Mouse (Mus musculus) thymus, postnatal 0 days (tissue): ENCODE results near the gene Olfr1465. TPM values are rescaled to one million over a fixed set of nuclear protein-coding genes. Genes with fewer than 3 reads are reported as not detected.

Experiments
- DNase-seq: peaks from one replicate; pipeline ENCODE4 v3.0.0-alpha.2; 2015; ENCODE audit warnings: low spot score
- polyA plus RNA-seq: library from polyadenylated mRNA; unstranded; fragments of >200 nt; fragmentation: Nextera tagmentation; extraction: Ambion mirVana; gene quantifications from 2 replicates; pipeline ENCODE4 v1.2.1, GENCODE M21; 2015

Gene Olfr1465
- polyA plus RNA-seq: not detected in 2 replicates

DNA sequence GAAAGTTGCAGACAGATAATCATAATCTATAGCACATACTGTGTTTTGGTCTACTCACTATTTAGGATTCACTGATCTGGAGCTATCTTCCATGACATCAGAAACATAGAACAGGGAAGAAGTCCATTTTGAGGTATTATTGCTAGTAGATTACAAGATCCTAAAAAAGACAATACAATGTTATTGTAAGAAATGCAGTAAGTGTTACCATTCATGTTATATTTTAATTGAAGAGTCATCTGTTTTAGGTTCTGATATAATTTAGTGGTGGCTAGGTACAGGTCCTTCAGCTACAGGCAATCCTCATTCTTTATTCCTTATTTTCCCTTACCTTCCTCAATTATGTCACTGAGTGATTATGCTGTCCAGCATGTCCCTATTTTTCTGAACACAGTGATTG lies at the start of gene Olfr1465:
Gene Olfr1465 (minus strand): TSS at position 101 of the 400 bp plus-strand sequence.
- no peak for DNase-seq

DNA sequence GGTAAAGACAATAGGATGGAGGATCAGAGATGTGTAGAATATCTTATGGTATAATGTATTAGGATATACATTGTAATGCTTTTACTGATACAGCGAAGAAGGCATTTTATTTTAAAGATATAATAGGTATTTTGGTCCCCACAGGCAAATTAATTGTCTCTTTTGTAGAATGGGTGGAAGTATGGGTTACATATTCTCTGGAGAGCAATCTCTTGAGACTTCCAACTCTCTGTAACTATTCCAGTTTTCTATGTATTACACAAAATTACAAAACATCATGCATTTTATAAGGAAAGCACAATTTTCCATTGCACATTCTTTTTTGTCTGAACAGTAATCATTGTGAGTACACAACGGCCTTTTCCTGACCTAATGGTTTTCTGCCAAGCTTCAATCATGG lies 46.6 kb upstream of the Olfr1465 start, which contains the start of gene Olfr1467:
Gene Olfr1467 (plus strand): TSS at position 301 of the 400 bp plus-strand sequence.
- DNase-seq: no peak

DNA sequence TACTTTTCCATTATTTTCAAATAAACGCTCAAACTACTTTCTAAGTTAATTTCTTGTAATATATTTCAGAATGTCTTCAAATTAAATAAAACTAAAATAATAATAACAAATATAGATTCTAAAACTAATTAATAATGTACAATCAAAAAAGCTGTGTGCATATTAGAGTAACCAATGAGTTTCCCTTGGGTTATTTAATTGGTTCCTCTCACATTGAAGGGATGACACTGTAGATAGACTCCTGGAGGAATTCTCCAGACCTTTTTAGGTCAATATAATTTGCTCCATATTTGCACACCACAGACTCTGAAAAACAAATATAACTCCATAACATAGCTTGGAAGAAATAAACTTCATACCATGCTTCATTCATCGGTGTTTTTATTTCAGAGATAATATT lies 23.2 kb upstream of the Olfr1465 start, which contains the start of gene Olfr1466:
Gene Olfr1466 (plus strand): TSS at position 301 of the 400 bp plus-strand sequence.
- DNase-seq: no peak

Other genes starting within 250 kb of the Olfr1465 start
- gene Olfr1457, start 217.7 kb downstream of the Olfr1465 start, polyA plus RNA-seq: not detected in 2 replicates
- gene Olfr1458, start 208.8 kb downstream of the Olfr1465 start, polyA plus RNA-seq: not detected in 2 replicates
- gene Olfr1459, start 166.0 kb downstream of the Olfr1465 start, polyA plus RNA-seq: not detected in 2 replicates
- not detected in 2 replicates for gene Olfr1461, start 152.5 kb downstream of the Olfr1465 start, polyA plus RNA-seq
- not detected in 2 replicates for gene Olfr1462, start 129.8 kb downstream of the Olfr1465 start, polyA plus RNA-seq
- not detected in 2 replicates for gene Olfr1463, start 84.2 kb downstream of the Olfr1465 start, polyA plus RNA-seq
- gene Olfr1466, start 23.3 kb upstream of the Olfr1465 start, polyA plus RNA-seq: not detected in 2 replicates
- gene Olfr1467, start 46.7 kb upstream of the Olfr1465 start, polyA plus RNA-seq: not detected in 2 replicates
- gene Olfr1469, start 92.3 kb upstream of the Olfr1465 start, polyA plus RNA-seq: not detected in 2 replicates
- not detected in 2 replicates for gene Olfr1471, start 127.9 kb upstream of the Olfr1465 start, polyA plus RNA-seq
- not detected in 2 replicates for gene Olfr1472, start 140.5 kb upstream of the Olfr1465 start, polyA plus RNA-seq
- gene Olfr1474, start 154.0 kb upstream of the Olfr1465 start, polyA plus RNA-seq: not detected in 2 replicates
- not detected in 2 replicates for gene Olfr1475, start 164.7 kb upstream of the Olfr1465 start, polyA plus RNA-seq
- gene Olfr1477, start 185.0 kb upstream of the Olfr1465 start, polyA plus RNA-seq: not detected in 2 replicates
- gene Olfr1480, start 212.4 kb upstream of the Olfr1465 start, polyA plus RNA-seq: not detected in 2 replicates